Mouse (Mus musculus) neural tube, embryonic 11.5 days (tissue): Measurements from ENCODE around the gene Itgb6. TPM values are rescaled to one million over a fixed set of nuclear protein-coding genes. Genes with fewer than 3 reads are reported as not detected.

Experiments
- ATAC-seq: fragments of 200-750 bp; cut with Nextera tagmentation; 2 replicates; pipeline ENCODE4 v1.8.0; 2017; ENCODE audit warnings: moderate number of reproducible peaks, mild to moderate bottlenecking, moderate TSS enrichment, moderate library complexity; ENCODE audit not compliant: insufficient read depth, low FRiP score, low TSS enrichment
- DNase-seq: peaks from one replicate; pipeline ENCODE4 v3.0.0-alpha.2; 2015; ENCODE audit warnings: low spot score
- H3K27ac ChIP-seq: fragments of 300-500 bp; sonication (generic); 2 replicates; pipeline ENCODE4 v1.5.1; 2014; ENCODE audit warnings: low read depth, mild to moderate bottlenecking, low read length
- H3K27me3 ChIP-seq: fragments of 300-500 bp; sonication (generic); 2 replicates; pipeline ENCODE4 v1.6.1; 2014; ENCODE audit warnings: mild to moderate bottlenecking, low read length, mixed read lengths; ENCODE audit not compliant: control insufficient read depth, insufficient read depth
- H3K36me3 ChIP-seq: fragments of 300-500 bp; sonication (generic); 2 replicates; pipeline ENCODE4 v1.6.1; 2014; ENCODE audit warnings: mild to moderate bottlenecking, low read length, moderate library complexity, mixed read lengths; ENCODE audit not compliant: control insufficient read depth, insufficient read depth
- H3K4me1 ChIP-seq: fragments of 300-500 bp; sonication (generic); 2 replicates; pipeline ENCODE4 v1.6.1; 2014; ENCODE audit warnings: low read length, mixed read lengths; ENCODE audit not compliant: control insufficient read depth, insufficient read depth
- H3K4me2 ChIP-seq: fragments of 300-500 bp; sonication (generic); 2 replicates; pipeline ENCODE4 v1.6.1; 2014; ENCODE audit warnings: low read depth, mild to moderate bottlenecking, moderate library complexity
- H3K4me3 ChIP-seq: fragments of 300-500 bp; sonication (generic); 2 replicates; pipeline ENCODE4 v1.5.1; 2014; ENCODE audit warnings: low read depth, low read length
- H3K9ac ChIP-seq: fragments of 300-500 bp; sonication (generic); 2 replicates; pipeline ENCODE4 v1.6.1; 2014; ENCODE audit warnings: mild to moderate bottlenecking, low read length
- H3K9me3 ChIP-seq: fragments of 300-500 bp; sonication (generic); 2 replicates; pipeline ENCODE4 v1.6.1; 2016; ENCODE audit warnings: low read length; ENCODE audit not compliant: control insufficient read depth
- WGBS: fragments of 180-500 bp; shearing (Covaris S2); extraction: QIAGEN DNeasy Blood & Tissue Kit; methylation state at CpG from one replicate; pipeline ENCODE4 v1.1.7; 2014; 5-methylcytosine and 5-hydroxymethylcytosine counted together
- polyA plus RNA-seq: library from polyadenylated mRNA; unstranded; fragments of >200 nt; fragmentation: Nextera tagmentation; extraction: Ambion mirVana; gene quantifications from 2 replicates; pipeline ENCODE4 v1.2.1, GENCODE M21; 2014

Gene Itgb6
- polyA plus RNA-seq, 1 experiment from 2014 or later: 0.73 TPM

GRCm38 (mm10) chr2:60708671-60709070 is 13.8 kb downstream of the Itgb6 start:
- ATAC-seq (no peak), DNase-seq (no peak)
- Histone ChIP-seq H3K4me1 (peaks cover under 1% of the 10 kb centered on the region; the same call in 1 of the 2 replicates), H3K27ac (no peak overlapping the region), H3K4me2 (no peak overlapping the region), H3K9ac (no peak overlapping the region), H3K9me3 (no peaks in the 10 kb centered on the region), H3K36me3 (no peaks in the 10 kb centered on the region), H3K4me3 (no peak overlapping the region), H3K27me3 (no peaks in the 10 kb centered on the region)
- 45% methylated on average over 3 of the region's 3 CpGs for WGBS

- no peak overlapping the region for H3K9ac ChIP-seq
- no peak overlapping the region for H3K4me3 ChIP-seq
- DNase-seq (no peak), ATAC-seq (no peak)
- H3K4me1 ChIP-seq: no peaks in the 10 kb centered on the region
- no peaks in the 10 kb centered on the region for H3K27me3 ChIP-seq
- no peak overlapping the region for H3K27ac ChIP-seq
- no peaks in the 10 kb centered on the region for H3K9me3 ChIP-seq
- 91% methylated on average over 3 of the region's 3 CpGs for WGBS
- no peaks in the 10 kb centered on the region for H3K36me3 ChIP-seq
- no peak overlapping the region for H3K4me2 ChIP-seq
Measured at GRCm38 (mm10) chr2:60706866-60707265, 15.6 kb downstream of the Itgb6 start.

- H3K9ac ChIP-seq: no peak overlapping the region
- H3K4me2 ChIP-seq: no peak overlapping the region
- WGBS: 87% methylated on average over 8 of the region's 8 CpGs
- no peak for DNase-seq
- no peaks in the 10 kb centered on the region for H3K4me1 ChIP-seq
- no peak overlapping the region for H3K27ac ChIP-seq
- no peaks in the 10 kb centered on the region for H3K9me3 ChIP-seq
- no peaks in the 10 kb centered on the region for H3K27me3 ChIP-seq
- H3K4me3 ChIP-seq: no peak overlapping the region
- ATAC-seq: no peak
- H3K36me3 ChIP-seq: no peaks in the 10 kb centered on the region
Measured at GRCm38 (mm10) chr2:60705426-60705825, 17.0 kb downstream of the Itgb6 start.

DNA sequence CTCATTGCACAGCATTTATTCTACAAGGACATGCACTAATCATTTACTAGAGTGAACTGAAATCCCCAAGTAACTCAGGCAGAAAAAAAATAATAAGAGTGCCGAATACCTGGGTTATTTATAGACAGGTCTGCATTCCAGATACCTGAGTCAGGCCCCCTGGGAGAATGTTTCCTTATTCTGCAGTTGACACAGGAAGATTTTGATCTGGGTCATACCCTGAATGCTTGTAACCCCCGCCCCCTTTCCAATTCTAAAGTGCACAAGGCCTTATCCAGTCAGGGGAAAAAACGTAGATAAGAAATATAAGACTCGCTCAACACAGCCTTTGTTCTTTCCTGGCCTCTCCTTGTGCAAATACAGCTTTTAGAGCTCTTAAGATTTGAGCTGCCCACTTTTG is 19.1 kb downstream of the Itgb6 start:
- no peaks in the 10 kb centered on the region for H3K9me3 ChIP-seq
- H3K27me3 ChIP-seq: no peaks in the 10 kb centered on the region
- DNase-seq: no peak
- no peak for ATAC-seq
- no peak overlapping the region for H3K9ac ChIP-seq
- no peak overlapping the region for H3K4me3 ChIP-seq
- no peaks in the 10 kb centered on the region for H3K36me3 ChIP-seq
- WGBS: 73% methylated on average over 4 of the region's 4 CpGs
- H3K4me1 ChIP-seq: peaks cover 2% of the 10 kb centered on the region; the same call in 1 of the 2 replicates
- H3K4me2 ChIP-seq: no peak overlapping the region
- H3K27ac ChIP-seq: no peak overlapping the region

- 92% methylated on average over 4 of the region's 4 CpGs for WGBS
- peaks cover 6% of the 10 kb centered on the region; the same call in 1 of the 2 replicates for H3K4me1 ChIP-seq
- DNase-seq (no peak), ATAC-seq (no peak)
- H3K27me3 ChIP-seq: no peaks in the 10 kb centered on the region
- H3K4me2 ChIP-seq: no peak overlapping the region
- H3K9ac ChIP-seq: no peak overlapping the region
- H3K9me3 ChIP-seq: no peaks in the 10 kb centered on the region
- H3K36me3 ChIP-seq: no peaks in the 10 kb centered on the region
- no peak overlapping the region for H3K4me3 ChIP-seq
- H3K27ac ChIP-seq: no peak overlapping the region
Measured at GRCm38 (mm10) chr2:60700956-60701355, 21.5 kb downstream of the Itgb6 start.

DNA sequence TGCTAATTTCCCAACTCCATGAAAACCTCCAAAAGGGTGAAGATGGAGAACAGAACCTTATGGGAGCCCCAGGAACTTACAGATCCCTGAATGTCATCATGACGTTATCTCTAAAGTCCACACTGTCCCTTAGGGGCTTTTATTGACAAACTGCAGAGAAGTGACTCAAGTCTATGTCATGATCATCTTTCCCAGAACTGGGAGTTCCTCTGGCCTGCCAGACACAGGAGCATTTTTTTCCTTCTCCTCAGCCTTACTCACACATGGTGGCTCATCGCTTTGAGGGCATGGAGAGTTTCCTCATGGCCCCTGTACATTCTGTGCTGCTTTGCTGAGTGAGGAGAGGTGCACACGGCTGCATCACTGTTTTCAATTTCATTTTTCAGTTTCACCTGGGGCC is 22.4 kb downstream of the Itgb6 start:
- Histone ChIP-seq H3K4me1 (peaks cover 6% of the 10 kb centered on the region; the same call in 1 of the 2 replicates), H3K9me3 (no peaks in the 10 kb centered on the region), H3K36me3 (no peaks in the 10 kb centered on the region), H3K27me3 (no peaks in the 10 kb centered on the region), H3K4me2 (no peak overlapping the region), H3K27ac (no peak overlapping the region), H3K9ac (no peak overlapping the region), H3K4me3 (no peak overlapping the region)
- no peak for DNase-seq
- ATAC-seq: no peak
- WGBS: 84% methylated on average over 3 of the region's 3 CpGs

- no peaks in the 10 kb centered on the region for H3K27me3 ChIP-seq
- ATAC-seq (no peak), DNase-seq (no peak)
- peaks cover 6% of the 10 kb centered on the region; the same call in 1 of the 2 replicates for H3K4me1 ChIP-seq
- no peaks in the 10 kb centered on the region for H3K9me3 ChIP-seq
- no peak overlapping the region for H3K4me3 ChIP-seq
- H3K36me3 ChIP-seq: no peaks in the 10 kb centered on the region
- no peak overlapping the region for H3K4me2 ChIP-seq
- 90% methylated on average over 3 of the region's 3 CpGs for WGBS
- no peak overlapping the region for H3K27ac ChIP-seq
- H3K9ac ChIP-seq: no peak overlapping the region
Measured at GRCm38 (mm10) chr2:60699591-60699990, 22.9 kb downstream of the Itgb6 start.

GRCm38 (mm10) chr2:60698155-60698554 is 24.3 kb downstream of the Itgb6 start:
- no peak overlapping the region for H3K9ac ChIP-seq
- no peaks in the 10 kb centered on the region for H3K36me3 ChIP-seq
- no peak overlapping the region for H3K4me2 ChIP-seq
- ATAC-seq: no peak
- H3K9me3 ChIP-seq: no peaks in the 10 kb centered on the region
- no peak for DNase-seq
- no peak overlapping the region for H3K27ac ChIP-seq
- H3K27me3 ChIP-seq: no peaks in the 10 kb centered on the region
- peaks cover 6% of the 10 kb centered on the region; the same call in 1 of the 2 replicates for H3K4me1 ChIP-seq
- WGBS: 50% methylated on average over 1 of the region's 1 CpGs
- no peak overlapping the region for H3K4me3 ChIP-seq

DNA sequence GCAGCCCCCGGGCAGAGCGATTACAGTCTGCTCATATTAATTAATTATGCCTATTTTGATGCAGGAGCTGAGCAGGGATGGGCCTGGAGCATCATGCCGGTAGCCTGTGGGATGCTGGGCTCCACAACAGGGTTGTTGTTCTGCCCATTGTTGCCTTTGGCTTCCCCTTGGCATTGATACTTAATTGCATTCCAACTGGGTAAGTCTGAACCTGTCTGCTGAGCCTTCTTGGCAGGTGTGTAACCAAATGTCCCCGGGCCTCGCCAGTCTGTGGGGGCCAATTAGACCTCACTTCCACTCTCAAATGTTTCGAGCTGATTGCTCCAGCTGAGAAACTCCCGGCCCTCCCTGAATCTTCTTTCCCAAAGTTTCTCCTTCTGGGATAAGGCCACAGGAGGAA is 24.9 kb downstream of the Itgb6 start:
- no peak overlapping the region for H3K4me2 ChIP-seq
- peaks cover 6% of the 10 kb centered on the region; the same call in 1 of the 2 replicates for H3K4me1 ChIP-seq
- H3K4me3 ChIP-seq: no peak overlapping the region
- no peak overlapping the region for H3K9ac ChIP-seq
- no peak overlapping the region for H3K27ac ChIP-seq
- no peaks in the 10 kb centered on the region for H3K36me3 ChIP-seq
- 69% methylated on average over 7 of the region's 7 CpGs for WGBS
- no peak for DNase-seq
- H3K27me3 ChIP-seq: no peaks in the 10 kb centered on the region
- no peaks in the 10 kb centered on the region for H3K9me3 ChIP-seq
- ATAC-seq: no peak
